Mouse (Mus musculus) CH12.LX (cell line): Measurements from ENCODE around the gene Phf21a. TPM values are rescaled to one million over a fixed set of nuclear protein-coding genes. Genes with fewer than 3 reads are reported as not detected.

ENCODE experiments used
- DNase-seq: peaks from one replicate; pipeline ENCODE4 v3.0.0-alpha.2; 2013; ENCODE audit errors: extremely low read depth
- H3K27ac ChIP-seq: 2 replicates; pipeline ENCODE4 v1.5.1; 2012; ENCODE audit warnings: low read depth, mild to moderate bottlenecking, control low read depth, moderate library complexity; ENCODE audit not compliant: insufficient read depth
- H3K27me3 ChIP-seq: replicated peaks from 2 replicates; pipeline ENCODE3; 2012; ENCODE audit warnings: inconsistent platforms
- H3K36me3 ChIP-seq, 2 experiments: replicated peaks in 1 of 2; 2 replicates each; pipeline versions ENCODE3 to v1.6.1; 2012; ENCODE audit warnings: inconsistent platforms in 1 of 2, low read length in 1 of 2, mild to moderate bottlenecking in 1 of 2, mixed read lengths in 1 of 2, moderate library complexity in 1 of 2; ENCODE audit not compliant: control insufficient read depth in 1 of 2, insufficient read depth in 1 of 2
- H3K4me1 ChIP-seq, 2 experiments: 2 replicates each; pipeline ENCODE4 v1.6.1; 2012; ENCODE audit warnings: inconsistent platforms in 1 of 2, moderate library complexity in 1 of 2; ENCODE audit not compliant: insufficient read depth in 2 of 2, control insufficient read depth in 1 of 2
- H3K4me2 ChIP-seq: 2 replicates; pipeline ENCODE4 v1.6.1; 2012; ENCODE audit warnings: low read depth, mild to moderate bottlenecking, control low read depth; ENCODE audit not compliant: poor library complexity, insufficient read depth, severe bottlenecking
- H3K4me3 ChIP-seq, 3 experiments: fragments of 150-350 bp in 1 of 3; sonication (generic) in 1 of 3; replicated peaks in 1 of 3; 2 replicates each; pipeline versions ENCODE3 to v1.5.1; 2011 to 2012; ENCODE audit warnings: low read depth in 2 of 3, low read length in 2 of 3, mild to moderate bottlenecking in 2 of 3, moderate library complexity in 2 of 3, control low read depth in 1 of 3, improper control_type of control experiment in 1 of 3, inconsistent platforms in 1 of 3, mixed read lengths in 1 of 3; ENCODE audit not compliant: poor library complexity in 1 of 3
- H3K79me2 ChIP-seq: replicated peaks from 2 replicates; pipeline ENCODE4 v1.6.1; 2012; ENCODE audit warnings: mild to moderate bottlenecking, moderate library complexity; ENCODE audit not compliant: control insufficient read depth, poor library complexity, insufficient read depth, severe bottlenecking; ENCODE audit errors: extremely low read depth
- H3K9ac ChIP-seq: 2 replicates; pipeline ENCODE4 v1.6.1; 2012; ENCODE audit warnings: low read depth, mild to moderate bottlenecking, control low read depth, moderate library complexity; ENCODE audit not compliant: insufficient read depth
- H3K9me3 ChIP-seq: replicated peaks from 2 replicates; pipeline ENCODE3; 2012; ENCODE audit warnings: low read length, inconsistent platforms, mixed read lengths
- CHD2 ChIP-seq: IDR thresholded peaks from 2 replicates; pipeline ENCODE4 v1.6.1; 2011; ENCODE audit warnings: low read length, improper control_type of control experiment
- CTCF ChIP-seq, 2 experiments: IDR thresholded peaks in 1 of 2; conservative IDR thresholded peaks in 1 of 2; 2 replicates each; pipeline ENCODE4 v1.5.1; 2011 to 2012; ENCODE audit warnings: low read depth in 2 of 2, low read length in 2 of 2, improper control_type of control experiment in 1 of 2, inconsistent platforms in 1 of 2, mild to moderate bottlenecking in 1 of 2, moderate library complexity in 1 of 2
- E2F4 ChIP-seq: IDR thresholded peaks from 2 replicates; pipeline ENCODE4 v1.6.1; 2011; ENCODE audit warnings: low read depth, low read length, improper control_type of control experiment; ENCODE audit not compliant: insufficient replicate concordance
- EP300 ChIP-seq: IDR thresholded peaks from 2 replicates; pipeline ENCODE4 v1.6.1; 2011; ENCODE audit warnings: low read length, improper control_type of control experiment
- ETS1 ChIP-seq: conservative IDR thresholded peaks from 2 replicates; pipeline ENCODE4 v1.6.1; 2012; ENCODE audit warnings: low read depth, mild to moderate bottlenecking, inconsistent platforms, low read length, improper control_type of control experiment, moderate library complexity
- GABPA ChIP-seq: IDR thresholded peaks from 2 replicates; pipeline ENCODE4 v1.6.1; 2012; ENCODE audit warnings: low read depth, low read length, improper control_type of control experiment, inconsistent platforms; ENCODE audit not compliant: insufficient replicate concordance
- HCFC1 ChIP-seq: IDR thresholded peaks from 2 replicates; pipeline ENCODE4 v1.6.1; 2012; ENCODE audit warnings: low read depth, mild to moderate bottlenecking, inconsistent platforms, low read length, improper control_type of control experiment
- JUN ChIP-seq: IDR thresholded peaks from 2 replicates; pipeline ENCODE4 v1.6.1; 2011; ENCODE audit warnings: low read depth, mild to moderate bottlenecking, low read length, improper control_type of control experiment, moderate library complexity; ENCODE audit not compliant: insufficient read depth
- JUND ChIP-seq: conservative IDR thresholded peaks from 2 replicates; pipeline ENCODE4 v1.6.1; 2011; ENCODE audit warnings: low read depth, low read length, improper control_type of control experiment
- MAFK ChIP-seq: IDR thresholded peaks from 2 replicates; pipeline ENCODE4 v1.6.1; 2011; ENCODE audit warnings: low read length, improper control_type of control experiment; ENCODE audit not compliant: insufficient replicate concordance
- MAX ChIP-seq: IDR thresholded peaks from 2 replicates; pipeline ENCODE4 v1.6.1; 2011; ENCODE audit warnings: low read length, improper control_type of control experiment
- MAZ ChIP-seq: IDR thresholded peaks from 2 replicates; pipeline ENCODE4 v1.6.1; 2012; ENCODE audit warnings: low read depth, mild to moderate bottlenecking, inconsistent platforms, low read length, improper control_type of control experiment, moderate library complexity
- MXI1 ChIP-seq: IDR thresholded peaks from 2 replicates; pipeline ENCODE4 v1.6.1; 2011; ENCODE audit warnings: mild to moderate bottlenecking, low read depth, low read length, improper control_type of control experiment
- MYC ChIP-seq: IDR thresholded peaks from 2 replicates; pipeline ENCODE4 v1.6.1; 2011; ENCODE audit warnings: low read depth, mild to moderate bottlenecking, improper control_type of control experiment, low read length
- PAX5 ChIP-seq: IDR thresholded peaks from 2 replicates; pipeline ENCODE4 v1.6.1; 2012; ENCODE audit warnings: low read length, inconsistent platforms, mixed read lengths
- POLR2A ChIP-seq: IDR thresholded peaks from 2 replicates; pipeline ENCODE4 v1.6.1; 2011; ENCODE audit warnings: low read depth, mild to moderate bottlenecking, improper control_type of control experiment, low read length
- POLR2AphosphoS2 ChIP-seq: IDR thresholded peaks from 2 replicates; pipeline ENCODE4 v1.6.1; 2011; ENCODE audit warnings: low read depth, low read length, improper control_type of control experiment
- RAD21 ChIP-seq: IDR thresholded peaks from 2 replicates; pipeline ENCODE4 v1.6.1; 2011; ENCODE audit warnings: low read depth, mild to moderate bottlenecking, low read length, improper control_type of control experiment, moderate library complexity
- SIN3A ChIP-seq: IDR thresholded peaks from 2 replicates; pipeline ENCODE4 v1.6.1; 2012; ENCODE audit warnings: low read length, improper control_type of control experiment, inconsistent platforms
- SMC3 ChIP-seq: IDR thresholded peaks from 2 replicates; pipeline ENCODE4 v1.6.1; 2011; ENCODE audit warnings: low read depth, low read length, improper control_type of control experiment
- TBP ChIP-seq: conservative IDR thresholded peaks from 2 replicates; pipeline ENCODE4 v1.6.1; 2011; ENCODE audit warnings: low read depth, low read length, improper control_type of control experiment
- TCF12 ChIP-seq: IDR thresholded peaks from 2 replicates; pipeline ENCODE4 v1.6.1; 2014; ENCODE audit warnings: low read depth, mild to moderate bottlenecking, inconsistent platforms, low read length, improper control_type of control experiment
- ZKSCAN1 ChIP-seq: IDR thresholded peaks from 2 replicates; pipeline ENCODE4 v1.6.1; 2012; ENCODE audit warnings: low read depth, inconsistent platforms, low read length, improper control_type of control experiment, borderline replicate concordance
- ZMIZ1 ChIP-seq: IDR thresholded peaks from 2 replicates; pipeline ENCODE4 v1.6.1; 2012; ENCODE audit warnings: low read depth, mild to moderate bottlenecking, inconsistent platforms, low read length, improper control_type of control experiment
- dilution Hi-C: fragments of 300-500 bp; cut with MboI; formaldehyde crosslinking; loops from 2 replicates; pipeline ENCODE4 v1.14.3; 2020; ENCODE audit warnings: low sequenced_read_pairs; ENCODE audit not compliant: extremely low pct_unique_long_range_greater_than_20kb, extremely low pct_ligation_motif_present
- in situ Hi-C: fragments of 300-500 bp; cut with MboI; formaldehyde crosslinking; loops from 3 replicates; pipeline ENCODE4 v1.14.3; 2019; ENCODE audit warnings: low sequenced_read_pairs, low pct_ligation_motif_present, low pct_unique_long_range_greater_than_20kb, mixed read lengths
- polyA plus RNA-seq: library from polyadenylated mRNA; unstranded; fragments of >175 nt; gene quantifications from 2 replicates; pipeline ENCODE4 v1.2.1, GENCODE M21; 2012; ENCODE audit warnings: low read depth; ENCODE audit not compliant: insufficient read length
- total RNA-seq, 2 experiments: library from RNA; depleted of rRNA; stranded (reverse); fragments of 300-350 nt in 1 of 2; fragments of >200 nt in 1 of 2; gene quantifications; 2 replicates each; pipeline ENCODE4 v1.2.3; 2012 to 2014

The Phf21a gene
- total and polyA plus RNA-seq, 3 experiments, result 10.2 to 24.5 (median 12.0) TPM

DNA sequence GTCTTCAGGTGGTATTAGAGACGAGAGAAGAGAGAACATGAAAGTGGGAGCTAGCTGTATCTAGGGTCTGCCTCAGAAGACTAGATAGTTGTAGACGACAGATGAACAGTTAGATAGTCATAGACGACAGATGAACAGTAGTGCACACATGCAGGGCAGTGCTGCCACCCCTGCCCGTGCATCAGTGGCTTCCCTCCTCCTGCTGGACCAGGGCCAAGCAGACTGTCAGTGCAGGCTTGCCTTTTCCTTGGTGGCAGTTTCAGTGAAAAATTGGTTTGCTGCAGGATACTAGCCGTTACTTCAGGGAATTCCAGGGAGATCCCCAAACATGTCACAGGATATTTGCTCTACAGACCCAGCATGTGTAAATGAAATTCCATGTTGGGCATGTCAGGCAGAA, 192.7 kb downstream of the Phf21a start:
- Histone ChIP-seq H3K4me2 (no peak overlapping the region), H3K27ac (no peak overlapping the region), H3K9me3 (no peaks in the 10 kb centered on the region), H3K36me3 (peaks cover 6 to 33% of the 10 kb centered on the region in 2 experiments), H3K27me3 (no peaks in the 10 kb centered on the region), H3K79me2 (no peaks in the 10 kb centered on the region), H3K4me1 (peaks cover 3% of the 10 kb centered on the region in 2 experiments; a peak in 2 of 4 replicates), H3K4me3 (no peak overlapping the region), H3K9ac (no peak overlapping the region)
- in situ Hi-C loops (no loop called here), dilution Hi-C loops (no loop called here)
- TF ChIP-seq MYC (no peak), MAFK (no peak), CHD2 (no peak), SMC3 (no peak), MXI1 (no peak), EP300 (no peak), HCFC1 (no peak), CTCF (conservative IDR thresholded peaks at IDR 0.05 in 1 of 2, IDR thresholded peaks at IDR 0.05 in 1 of 2; ENCODE audit: low read depth in 2 of 2, low read length in 2 of 2) (no peak), TCF12 (no peak), ZKSCAN1 (no peak), ZMIZ1 (no peak), E2F4 (no peak), MAX (no peak), GABPA (no peak), POLR2A (no peak), JUN (no peak), POLR2AphosphoS2 (no peak)
- no peak for DNase-seq

DNA sequence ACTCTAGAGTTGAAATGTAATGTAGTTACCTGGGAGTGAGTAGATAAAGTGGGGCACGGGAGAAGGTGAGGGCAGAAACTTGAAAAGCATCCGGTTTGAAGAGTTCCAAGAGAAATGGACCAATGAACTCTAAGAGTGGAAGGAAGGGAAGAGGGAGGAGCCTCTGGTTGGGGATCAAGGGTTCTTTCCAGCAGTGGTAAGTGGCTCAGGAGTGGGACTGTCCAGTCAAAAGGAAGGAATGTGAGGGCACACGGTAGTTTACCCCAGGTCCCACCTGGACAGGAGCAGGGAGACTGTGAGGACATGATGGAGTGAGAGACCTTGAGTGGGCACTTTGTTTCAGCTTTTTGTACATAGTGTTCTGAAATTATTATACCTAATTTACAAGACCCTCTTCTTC, 196.4 kb downstream of the Phf21a start:
- in situ Hi-C loops, result no loop called here
- Histone ChIP-seq H3K4me1 (peaks cover 3 to 6% of the 10 kb centered on the region in 2 experiments; a peak in 3 of 4 replicates), H3K79me2 (no peaks in the 10 kb centered on the region; the same call in 1 of the 2 replicates), H3K9ac (no peak overlapping the region), H3K4me3 (no peak overlapping the region), H3K27ac (no peak overlapping the region), H3K4me2 (no peak overlapping the region), H3K36me3 (peaks cover 10 to 34% of the 10 kb centered on the region in 2 experiments), H3K27me3 (no peaks in the 10 kb centered on the region), H3K9me3 (no peaks in the 10 kb centered on the region)
- DNase-seq, result no peak
- dilution Hi-C loops, result no loop called here
- TF ChIP-seq CTCF (conservative IDR thresholded peaks at IDR 0.05 in 1 of 2, IDR thresholded peaks at IDR 0.05 in 1 of 2; ENCODE audit: low read depth in 2 of 2, low read length in 2 of 2), result no peak
- no peak for TF ChIP-seq MAZ
- no peak for TF ChIP-seq MAX
- no peak for TF ChIP-seq ETS1
- TF ChIP-seq CHD2, result no peak
- TF ChIP-seq HCFC1, result no peak
- TF ChIP-seq TBP, result no peak
- TF ChIP-seq ZKSCAN1, result no peak
- TF ChIP-seq JUND, result no peak
- TF ChIP-seq MYC, result no peak
- TF ChIP-seq GABPA, result no peak
- no peak for TF ChIP-seq RAD21
- TF ChIP-seq SIN3A, result no peak
- TF ChIP-seq PAX5, result no peak
- no peak for TF ChIP-seq POLR2AphosphoS2
